Mouse (Mus musculus) stomach, embryonic 14.5 days (tissue): ENCODE results near the gene Crim1. TPM values are rescaled to one million over a fixed set of nuclear protein-coding genes. Genes with fewer than 3 reads are reported as not detected.

Experiments used
- ATAC-seq: fragments of 200-750 bp; cut with Nextera tagmentation; 2 replicates; pipeline ENCODE4 v1.8.0; 2017; ENCODE audit warnings: low read depth, moderate TSS enrichment; ENCODE audit not compliant: insufficient number of reproducible peaks, insufficient read depth, low FRiP score
- H3K27ac ChIP-seq: fragments of 300-500 bp; sonication (generic); 2 replicates; pipeline ENCODE4 v1.5.1; 2014; ENCODE audit warnings: mild to moderate bottlenecking, low read length, moderate library complexity, mixed read lengths
- H3K27me3 ChIP-seq: fragments of 300-500 bp; sonication (generic); 2 replicates; pipeline ENCODE4 v1.6.1; 2014; ENCODE audit warnings: low read length, control low read depth, mixed read lengths; ENCODE audit not compliant: control insufficient read depth, insufficient read depth
- H3K36me3 ChIP-seq: fragments of 300-500 bp; sonication (generic); 2 replicates; pipeline ENCODE4 v1.6.1; 2014; ENCODE audit warnings: mild to moderate bottlenecking, control low read depth, low read length, moderate library complexity, mixed read lengths; ENCODE audit not compliant: control insufficient read depth, insufficient read depth
- H3K4me1 ChIP-seq: fragments of 300-500 bp; sonication (generic); 2 replicates; pipeline ENCODE4 v1.6.1; 2014; ENCODE audit warnings: low read length, control low read depth, mixed read lengths; ENCODE audit not compliant: control insufficient read depth, insufficient read depth
- H3K4me2 ChIP-seq: fragments of 300-500 bp; sonication (generic); replicated peaks from 2 replicates; pipeline ENCODE4 v1.6.1; 2014; ENCODE audit warnings: low read depth, low read length, control low read depth
- H3K4me3 ChIP-seq: fragments of 300-500 bp; sonication (generic); 2 replicates; pipeline ENCODE4 v1.5.1; 2014; ENCODE audit warnings: low read depth, low read length, control low read depth
- H3K9ac ChIP-seq: fragments of 300-500 bp; sonication (generic); replicated peaks from 2 replicates; pipeline ENCODE4 v1.6.1; 2014; ENCODE audit warnings: low read depth, mild to moderate bottlenecking, control low read depth, low read length, moderate library complexity, mixed read lengths
- H3K9me3 ChIP-seq: fragments of 300-500 bp; sonication (generic); 2 replicates; pipeline ENCODE4 v1.6.1; 2016; ENCODE audit warnings: low read depth, low read length, control low read depth; ENCODE audit not compliant: control insufficient read depth
- WGBS: fragments of 180-500 bp; shearing (Covaris S2); extraction: QIAGEN DNeasy Blood & Tissue Kit; methylation state at CpG from one replicate; pipeline ENCODE4 v1.1.7; 2014; 5-methylcytosine and 5-hydroxymethylcytosine counted together
- polyA plus RNA-seq: library from polyadenylated mRNA; unstranded; fragments of >200 nt; fragmentation: Nextera tagmentation; extraction: Ambion mirVana; gene quantifications from 2 replicates; pipeline ENCODE4 v1.2.1, GENCODE M21; 2014

Gene Crim1
- polyA plus RNA-seq, 1 experiment from 2014 or later, result 4.9 TPM

DNA sequence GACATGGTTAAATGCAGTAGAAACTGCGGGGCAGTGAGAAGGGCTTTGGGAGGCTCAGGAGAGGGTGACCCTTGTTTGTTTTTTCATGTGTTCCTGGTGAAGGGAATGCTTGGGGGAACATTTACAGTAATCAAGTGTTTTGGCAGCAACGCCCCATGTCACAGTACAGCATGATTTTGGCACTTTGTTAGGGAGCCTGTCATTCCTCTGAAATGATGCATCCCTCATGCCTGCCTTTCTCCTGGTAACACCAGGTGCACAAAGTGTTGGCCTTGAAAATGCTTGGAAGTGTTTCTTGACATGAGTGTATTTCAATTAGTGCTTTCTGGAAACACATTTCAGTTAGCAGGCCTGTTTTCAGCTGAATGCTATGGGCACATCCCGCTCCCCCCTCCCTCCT lies 2.7 kb downstream of the Crim1 start:
- Histone ChIP-seq H3K4me2 (peak overlapping the region; percentile 95), H3K9me3 (no peaks in the 10 kb centered on the region), H3K36me3 (no peaks in the 10 kb centered on the region), H3K27ac (no peak overlapping the region), H3K27me3 (no peaks in the 10 kb centered on the region), H3K4me1 (peaks cover 43% of the 10 kb centered on the region), H3K4me3 (peak overlapping the region; percentile 66; the same call in 1 of the 2 replicates), H3K9ac (no peak overlapping the region)
- no peak for ATAC-seq
- 44% methylated on average over 3 of the region's 3 CpGs for WGBS

DNA sequence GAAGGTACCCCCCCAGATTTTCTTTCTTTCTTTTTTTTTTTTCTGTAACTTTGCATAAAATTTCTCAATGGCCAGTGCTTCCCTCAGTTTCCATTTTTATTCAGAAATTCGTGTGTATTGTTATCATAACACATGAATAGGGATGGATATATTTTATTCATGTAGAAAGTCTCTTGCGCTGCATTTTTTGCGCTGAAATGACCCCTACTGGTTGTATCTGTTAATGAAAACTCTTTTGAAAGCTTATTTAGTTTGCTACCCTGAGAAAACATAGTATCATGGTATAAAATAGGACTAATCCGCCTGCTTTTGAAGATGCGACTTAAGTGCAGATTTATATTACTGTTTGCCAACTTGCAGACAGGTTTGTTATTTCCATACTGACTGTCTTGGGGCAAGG lies 3.4 kb downstream of the Crim1 start:
- Histone ChIP-seq H3K27me3 (no peaks in the 10 kb centered on the region), H3K9me3 (no peaks in the 10 kb centered on the region), H3K4me1 (peaks cover 43% of the 10 kb centered on the region), H3K9ac (no peak overlapping the region), H3K4me3 (no peak overlapping the region), H3K36me3 (no peaks in the 10 kb centered on the region), H3K4me2 (0 out of 2 replicates have a peak overlapping the region, but pooled peaks have one; percentile 95), H3K27ac (no peak overlapping the region)
- WGBS, result 51% methylated on average over 5 of the region's 5 CpGs
- ATAC-seq, result no peak

DNA sequence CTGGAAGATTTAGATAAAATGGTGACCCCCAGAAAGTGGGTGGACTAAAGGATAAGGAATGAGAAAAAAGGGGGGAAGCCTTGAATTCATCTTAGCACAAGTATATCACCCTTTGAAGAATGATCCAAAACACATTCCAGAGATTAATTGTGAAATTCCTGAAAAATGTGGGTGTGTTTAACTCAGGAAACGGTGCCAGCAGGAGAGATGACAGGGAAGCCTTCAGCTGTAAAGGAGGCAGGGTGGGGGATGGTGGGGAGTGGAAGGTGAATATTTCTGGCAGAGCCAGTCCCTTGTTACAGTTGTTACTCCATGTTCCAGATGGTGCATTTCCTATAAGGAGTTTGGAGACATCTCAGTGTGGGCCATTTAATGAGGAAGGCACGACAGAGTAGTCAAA lies 6.4 kb downstream of the Crim1 start:
- no peak for ATAC-seq

GRCm38 (mm10) chr17:78207246-78207645 lies 7.2 kb downstream of the Crim1 start:
- no peaks in the 10 kb centered on the region for H3K27me3 ChIP-seq
- H3K9ac ChIP-seq, result no peak overlapping the region
- H3K4me2 ChIP-seq, result no peak overlapping the region
- H3K27ac ChIP-seq, result no peak overlapping the region
- ATAC-seq, result no peak
- H3K36me3 ChIP-seq, result no peaks in the 10 kb centered on the region
- 65% methylated on average over 3 of the region's 3 CpGs for WGBS
- no peak overlapping the region for H3K4me3 ChIP-seq
- H3K9me3 ChIP-seq, result no peaks in the 10 kb centered on the region
- H3K4me1 ChIP-seq, result peaks cover 42% of the 10 kb centered on the region

More for the DNA sequence above, 6.4 kb downstream of the Crim1 start:
- no peaks in the 10 kb centered on the region for H3K9me3 ChIP-seq
- H3K4me3 ChIP-seq, result no peak overlapping the region
- no peaks in the 10 kb centered on the region for H3K36me3 ChIP-seq
- no peak overlapping the region for H3K9ac ChIP-seq
- peaks cover 46% of the 10 kb centered on the region for H3K4me1 ChIP-seq
- WGBS, result 18% methylated on average over 2 of the region's 2 CpGs
- no peak overlapping the region for H3K27ac ChIP-seq
- no peak overlapping the region for H3K4me2 ChIP-seq
- no peaks in the 10 kb centered on the region for H3K27me3 ChIP-seq

GRCm38 (mm10) chr17:78208805-78209204 lies 8.8 kb downstream of the Crim1 start:
- WGBS, result 54% methylated on average over 3 of the region's 3 CpGs

GRCm38 (mm10) chr17:78209646-78210045 lies 9.6 kb downstream of the Crim1 start:
- H3K9me3 ChIP-seq, result no peaks in the 10 kb centered on the region
- no peaks in the 10 kb centered on the region for H3K27me3 ChIP-seq
- no peak overlapping the region for H3K4me2 ChIP-seq
- H3K9ac ChIP-seq, result no peak overlapping the region
- H3K36me3 ChIP-seq, result no peaks in the 10 kb centered on the region
- 82% methylated on average over 2 of the region's 2 CpGs for WGBS
- H3K4me3 ChIP-seq, result no peak overlapping the region
- ATAC-seq, result no peak
- peaks cover 29% of the 10 kb centered on the region for H3K4me1 ChIP-seq
- H3K27ac ChIP-seq, result no peak overlapping the region

More at GRCm38 (mm10) chr17:78208805-78209204, 8.8 kb downstream of the Crim1 start:
- no peak overlapping the region for H3K27ac ChIP-seq
- H3K27me3 ChIP-seq, result no peaks in the 10 kb centered on the region
- H3K36me3 ChIP-seq, result no peaks in the 10 kb centered on the region
- no peak overlapping the region for H3K4me2 ChIP-seq
- no peak overlapping the region for H3K4me3 ChIP-seq
- H3K9ac ChIP-seq, result no peak overlapping the region
- H3K9me3 ChIP-seq, result no peaks in the 10 kb centered on the region
- no peak for ATAC-seq
- peaks cover 33% of the 10 kb centered on the region for H3K4me1 ChIP-seq

DNA sequence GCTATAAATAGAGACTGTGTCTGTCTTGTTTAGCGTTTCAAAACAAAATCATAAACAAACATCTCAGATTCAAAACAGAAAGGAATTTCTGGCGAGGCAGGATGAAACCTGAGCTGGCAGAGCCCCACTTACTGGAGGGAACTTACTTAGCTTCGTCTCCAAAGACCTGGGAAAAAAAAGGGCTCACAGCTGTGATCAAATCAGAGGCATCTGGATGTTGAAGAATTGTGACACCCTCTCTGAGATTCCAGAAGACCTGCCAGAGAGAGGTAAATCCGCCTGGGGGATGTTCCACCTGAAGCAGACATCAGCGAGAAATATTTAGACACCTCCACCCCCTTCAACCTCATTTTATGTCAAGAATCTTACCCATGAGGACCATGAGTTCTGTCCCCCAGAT lies 11.8 kb downstream of the Crim1 start:
- no peak for ATAC-seq
- no peak overlapping the region for H3K27ac ChIP-seq
- WGBS, result 56% methylated on average over 5 of the region's 5 CpGs

GRCm38 (mm10) chr17:78213128-78213527 lies 13.1 kb downstream of the Crim1 start:
- Histone ChIP-seq H3K9me3 (no peaks in the 10 kb centered on the region), H3K27ac (no peak overlapping the region), H3K27me3 (no peaks in the 10 kb centered on the region), H3K4me2 (no peak overlapping the region), H3K36me3 (no peaks in the 10 kb centered on the region), H3K9ac (no peak overlapping the region), H3K4me3 (no peak overlapping the region), H3K4me1 (peaks cover 22% of the 10 kb centered on the region; the same call in 1 of the 2 replicates)
- ATAC-seq, result no peak
- 32% methylated on average over 6 of the region's 6 CpGs for WGBS

More for the DNA sequence above, 11.8 kb downstream of the Crim1 start:
- no peak overlapping the region for H3K4me3 ChIP-seq
- H3K36me3 ChIP-seq, result no peaks in the 10 kb centered on the region
- H3K9me3 ChIP-seq, result no peaks in the 10 kb centered on the region
- no peak overlapping the region for H3K4me2 ChIP-seq
- H3K27me3 ChIP-seq, result no peaks in the 10 kb centered on the region
- no peak overlapping the region for H3K9ac ChIP-seq
- H3K4me1 ChIP-seq, result peaks cover 24% of the 10 kb centered on the region

DNA sequence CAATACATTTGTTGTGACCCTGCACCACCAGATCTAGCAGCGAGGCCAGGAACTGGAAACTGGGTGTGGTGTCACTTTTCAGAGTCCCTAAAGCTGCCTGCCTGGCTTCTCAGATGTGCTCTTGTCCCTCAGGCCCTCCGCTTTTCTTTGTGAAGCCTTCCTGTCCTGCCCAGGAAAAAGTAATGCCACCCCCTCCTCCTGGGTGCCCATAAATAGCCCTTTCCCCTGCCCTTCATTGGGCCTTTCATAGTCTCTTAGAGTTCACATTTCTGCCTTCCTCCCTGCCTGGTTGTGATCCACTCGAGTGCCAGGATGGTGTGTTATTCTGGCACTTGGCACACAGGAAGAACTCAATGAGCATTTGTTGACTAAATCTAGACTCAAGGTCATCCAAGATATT lies 16.5 kb downstream of the Crim1 start:
- no peaks in the 10 kb centered on the region for H3K36me3 ChIP-seq
- WGBS, result 69% methylated on average over 3 of the region's 3 CpGs
- no peak overlapping the region for H3K27ac ChIP-seq
- no peak overlapping the region for H3K4me2 ChIP-seq
- no peak for ATAC-seq
- no peaks in the 10 kb centered on the region for H3K27me3 ChIP-seq
- no peak overlapping the region for H3K4me3 ChIP-seq
- no peaks in the 10 kb centered on the region for H3K9me3 ChIP-seq
- H3K4me1 ChIP-seq, result peaks cover 25% of the 10 kb centered on the region; the same call in 1 of the 2 replicates
- H3K9ac ChIP-seq, result no peak overlapping the region
